Mouse (Mus musculus) liver, embryonic 14.5 days (tissue): Measurements from ENCODE around the gene Tdo2. TPM values are rescaled to one million over a fixed set of nuclear protein-coding genes. Genes with fewer than 3 reads are reported as not detected.

Source experiments
- ATAC-seq: fragments of 200-750 bp; cut with Nextera tagmentation; 2 replicates; pipeline ENCODE4 v1.8.0; 2017; ENCODE audit warnings: moderate number of reproducible peaks, mild to moderate bottlenecking, moderate library complexity; ENCODE audit not compliant: insufficient read depth
- DNase-seq, 3 experiments: peaks; one replicate each; pipeline ENCODE4 v3.0.0-alpha.2; 2012 to 2013; ENCODE audit warnings: low read depth in 3 of 3, low spot score in 3 of 3
- H3K27ac ChIP-seq: fragments of 300-500 bp; sonication (generic); 2 replicates; pipeline ENCODE4 v1.5.1; 2014; ENCODE audit warnings: moderate library complexity, mild to moderate bottlenecking, control low read depth, inconsistent platforms
- H3K27me3 ChIP-seq: fragments of 300-500 bp; sonication (generic); 2 replicates; pipeline ENCODE4 v1.6.1; 2014; ENCODE audit warnings: mild to moderate bottlenecking, low read length, moderate library complexity; ENCODE audit not compliant: control insufficient read depth, insufficient read depth
- H3K36me3 ChIP-seq: fragments of 300-500 bp; sonication (generic); replicated peaks from 2 replicates; pipeline ENCODE4 v1.6.1; 2014; ENCODE audit warnings: low read depth; ENCODE audit not compliant: control insufficient read depth, insufficient read depth
- H3K4me1 ChIP-seq, 2 experiments: fragments of 200-500 bp in 1 of 2; fragments of 300-500 bp in 1 of 2; sonication (generic) in 1 of 2; replicated peaks; 2 replicates each; pipeline ENCODE4 v1.6.1; 2012 to 2014; ENCODE audit warnings: antibody characterized with exemption in 1 of 2, inconsistent platforms in 1 of 2, low read length in 1 of 2; ENCODE audit not compliant: control insufficient read depth in 2 of 2, insufficient read depth in 2 of 2
- H3K4me2 ChIP-seq: fragments of 300-500 bp; sonication (generic); 2 replicates; pipeline ENCODE4 v1.6.1; 2014; ENCODE audit warnings: low read depth, mild to moderate bottlenecking, control low read depth, moderate library complexity
- H3K4me3 ChIP-seq, 2 experiments: fragments of 200-500 bp in 1 of 2; fragments of 300-500 bp in 1 of 2; sonication (generic) in 1 of 2; 2 replicates each; pipeline ENCODE4 v1.5.1; 2012 to 2014; ENCODE audit warnings: low read depth in 2 of 2, low read length in 2 of 2, mild to moderate bottlenecking in 2 of 2, control low read depth in 1 of 2, inconsistent platforms in 1 of 2, moderate library complexity in 1 of 2; ENCODE audit not compliant: insufficient read depth in 1 of 2
- H3K9ac ChIP-seq: fragments of 300-500 bp; sonication (generic); replicated peaks from 2 replicates; pipeline ENCODE4 v1.6.1; 2014; ENCODE audit warnings: mild to moderate bottlenecking, control low read depth, moderate library complexity
- H3K9me3 ChIP-seq: fragments of 300-500 bp; sonication (generic); 2 replicates; pipeline ENCODE4 v1.6.1; 2016; ENCODE audit warnings: low read length, mixed read lengths; ENCODE audit not compliant: control insufficient read depth
- CTCF ChIP-seq: IDR thresholded peaks from 2 replicates; pipeline ENCODE4 v1.5.1; 2016; ENCODE audit warnings: antibody characterized with exemption, low read depth, control low read depth
- EP300 ChIP-seq: IDR thresholded peaks from 2 replicates; pipeline ENCODE4 v1.6.1; 2016; ENCODE audit warnings: antibody characterized with exemption, low read depth
- WGBS: fragments of 180-500 bp; shearing (Covaris S2); extraction: QIAGEN DNeasy Blood & Tissue Kit; methylation state at CpG from one replicate; pipeline ENCODE4 v1.1.7; 2014; ENCODE audit not compliant: insufficient replicate concordance; 5-methylcytosine and 5-hydroxymethylcytosine counted together
- polyA plus RNA-seq, 2 experiments: library from polyadenylated mRNA; depleted of rRNA in 1 of 2; stranded (reverse) in 1 of 2; unstranded in 1 of 2; fragments of >200 nt; fragmentation: Nextera tagmentation in 1 of 2; extraction: Ambion mirVana in 1 of 2; gene quantifications; 2 replicates each; pipeline versions ENCODE4 v1.2.1 to v1.2.3; 2012 to 2014

The Tdo2 gene
- polyA plus RNA-seq, 2 experiments: 0.02 to 0.17 TPM

GRCm38 (mm10) chr3:81986103-81986502, 10.1 kb upstream of the Tdo2 start:
- H3K4me1 ChIP-seq: peaks cover 0 to 7% of the 10 kb centered on the region in 2 experiments; a peak in 3 of 4 replicates
- no peak overlapping the region for H3K4me3 ChIP-seq
- ATAC-seq (no peak), DNase-seq (no peak)
- WGBS: 67% methylated on average over 2 of the region's 2 CpGs
- H3K9ac ChIP-seq: no peak overlapping the region
- no peak overlapping the region for H3K4me2 ChIP-seq
- H3K27me3 ChIP-seq: no peaks in the 10 kb centered on the region
- H3K9me3 ChIP-seq: no peaks in the 10 kb centered on the region
- TF ChIP-seq EP300: no peak
- TF ChIP-seq CTCF: no peak
- H3K36me3 ChIP-seq: no peaks in the 10 kb centered on the region
- H3K27ac ChIP-seq: no peak overlapping the region

GRCm38 (mm10) chr3:81985100-81985499, 9.1 kb upstream of the Tdo2 start:
- 46% methylated on average over 1 of the region's 1 CpGs for WGBS
- Histone ChIP-seq H3K9ac (no peak overlapping the region), H3K27me3 (no peaks in the 10 kb centered on the region), H3K36me3 (no peaks in the 10 kb centered on the region), H3K4me1 (peaks cover 0 to 7% of the 10 kb centered on the region in 2 experiments; a peak in 2 of 4 replicates), H3K4me3 (no peak overlapping the region), H3K9me3 (no peaks in the 10 kb centered on the region), H3K4me2 (no peak overlapping the region), H3K27ac (no peak overlapping the region)
- no peak for ATAC-seq
- no peak for DNase-seq
- TF ChIP-seq EP300: no peak
- TF ChIP-seq CTCF: no peak

- Histone ChIP-seq H3K4me3 (no peak overlapping the region), H3K36me3 (no peaks in the 10 kb centered on the region), H3K4me2 (no peak overlapping the region), H3K9ac (no peak overlapping the region), H3K9me3 (no peaks in the 10 kb centered on the region), H3K27ac (no peak overlapping the region), H3K4me1 (no peaks in the 10 kb centered on the region; a peak in 1 of 4 replicates), H3K27me3 (no peaks in the 10 kb centered on the region)
- ATAC-seq (no peak), DNase-seq (no peak)
- 44% methylated on average over 8 of the region's 8 CpGs for WGBS
- TF ChIP-seq CTCF: no peak
- TF ChIP-seq EP300: no peak
Observed at GRCm38 (mm10) chr3:81983120-81983895, 7.3 kb upstream of the Tdo2 start.

GRCm38 (mm10) chr3:81981990-81982389, 6.0 kb upstream of the Tdo2 start, which contains the start of gene Asic5:
TSS of gene Asic5 (plus strand) at chr3:81982290.
- no peak for DNase-seq
- 72% methylated on average over 5 of the region's 5 CpGs for WGBS
- Histone ChIP-seq H3K9me3 (no peaks in the 10 kb centered on the region), H3K4me2 (no peak within 1 kb of the TSS), H3K36me3 (no peaks in the 10 kb centered on the region), H3K27me3 (no peaks in the 10 kb centered on the region), H3K4me3 (no peak within 1 kb of the TSS), H3K27ac (no peak within 1 kb of the TSS), H3K4me1 (no peaks in the 10 kb centered on the region; a peak in 1 of 4 replicates), H3K9ac (no peak within 1 kb of the TSS)
- TF ChIP-seq EP300: no peak
- no peak for TF ChIP-seq CTCF
- ATAC-seq: no peak

DNA sequence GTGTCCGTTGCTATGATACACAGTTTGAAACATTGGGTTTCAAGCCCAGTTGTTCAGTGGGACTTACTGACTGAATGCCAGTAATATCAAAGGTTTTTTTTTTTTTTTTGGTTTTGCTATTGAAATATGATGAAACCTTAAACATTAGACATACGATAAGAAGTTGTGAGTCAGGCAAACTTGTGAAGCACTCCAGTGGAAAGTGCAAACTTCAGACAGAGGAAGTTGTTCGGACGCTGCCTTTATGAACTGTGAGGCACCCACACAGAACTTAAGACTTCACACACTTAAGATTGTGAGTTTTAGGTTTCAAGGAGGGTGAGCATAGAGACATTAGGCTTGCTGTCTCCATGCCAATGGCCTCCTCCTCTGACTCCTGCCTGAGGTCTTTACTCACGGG, 5.6 kb upstream of the Tdo2 start:
- no peak overlapping the region for H3K4me2 ChIP-seq
- H3K4me3 ChIP-seq: no peak overlapping the region
- no peaks in the 10 kb centered on the region; a peak in 1 of 4 replicates for H3K4me1 ChIP-seq
- TF ChIP-seq CTCF (no peak), EP300 (no peak)
- no peaks in the 10 kb centered on the region for H3K9me3 ChIP-seq
- H3K9ac ChIP-seq: no peak overlapping the region
- no peak for DNase-seq
- H3K27me3 ChIP-seq: no peaks in the 10 kb centered on the region
- 73% methylated on average over 5 of the region's 5 CpGs for WGBS
- H3K27ac ChIP-seq: no peak overlapping the region
- H3K36me3 ChIP-seq: no peaks in the 10 kb centered on the region
- no peak for ATAC-seq
